Mouse (Mus musculus) CD4-positive, CD25-positive, alpha-beta regulatory T cell, adult 4 months (primary cell): ENCODE results near the gene Rap1gap2. TPM values are rescaled to one million over a fixed set of nuclear protein-coding genes. Genes with fewer than 3 reads are reported as not detected.

Experiments
- ATAC-seq: one replicate; pipeline ENCODE4 v1.8.0; 2017
- polyA plus RNA-seq, 2 experiments: library from polyadenylated mRNA; unstranded; fragments of 100-300 nt; shearing (Covaris generic); gene quantifications; one replicate each; pipeline ENCODE4 v1.2.1; 2017

Gene Rap1gap2
- polyA plus RNA-seq, 2 experiments from 2014 or later, result 1.3 to 1.9 TPM

- ATAC-seq, result no peak
These were observed 201.9 kb downstream of the Rap1gap2 start for GRCm38 (mm10) chr11:74408587-74409446.

GRCm38 (mm10) chr11:74405201-74405600 lies 205.5 kb downstream of the Rap1gap2 start:
- no peak for ATAC-seq

- no peak for ATAC-seq
These were observed 206.5 kb downstream of the Rap1gap2 start for GRCm38 (mm10) chr11:74404216-74404615.

- no peak for ATAC-seq
These were observed 208.6 kb downstream of the Rap1gap2 start for GRCm38 (mm10) chr11:74402126-74402525.

GRCm38 (mm10) chr11:74395583-74395982 lies 215.1 kb downstream of the Rap1gap2 start:
- ATAC-seq, result no peak

DNA sequence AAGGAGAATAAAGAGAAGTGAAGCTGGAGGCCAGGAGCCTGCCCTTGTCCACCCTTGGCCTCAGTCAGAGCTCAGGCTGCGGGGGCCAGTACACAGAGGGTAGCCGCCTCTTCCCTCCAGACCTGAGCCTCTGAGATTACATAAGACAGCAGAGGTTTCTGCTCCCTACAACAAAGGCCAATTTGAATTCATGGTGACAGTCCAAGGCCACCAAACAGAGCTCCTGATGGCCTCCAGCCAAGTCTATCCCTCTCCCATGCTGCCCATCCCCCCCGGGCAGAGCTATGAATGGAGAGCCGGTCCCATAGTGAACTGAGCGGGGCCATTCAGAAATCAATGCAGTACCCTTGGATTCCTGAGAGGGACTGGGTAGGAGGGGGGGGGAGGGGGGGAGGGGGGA lies 217.2 kb downstream of the Rap1gap2 start:
- no peak for ATAC-seq

GRCm38 (mm10) chr11:74392903-74393302 lies 217.8 kb downstream of the Rap1gap2 start:
- no peak for ATAC-seq

DNA sequence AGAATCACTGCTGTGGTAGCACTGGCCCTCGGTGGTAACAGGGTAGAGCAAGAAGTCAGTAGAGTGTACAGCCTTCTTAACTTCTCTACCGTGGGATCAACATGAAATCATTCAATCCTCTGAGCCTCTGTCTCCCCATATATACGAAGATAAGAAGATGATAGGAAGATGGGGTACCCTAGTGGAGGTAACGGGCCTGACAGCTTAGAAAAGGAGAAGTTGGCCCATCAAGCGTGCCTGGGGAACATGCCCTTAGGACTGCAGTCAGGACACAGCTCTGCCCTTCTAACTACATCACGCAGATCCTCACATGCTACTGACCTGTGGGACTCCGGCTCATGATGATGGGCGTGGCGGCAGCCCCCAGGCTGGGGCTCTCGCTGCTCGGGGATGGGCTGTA lies 218.8 kb downstream of the Rap1gap2 start:
- no peak for ATAC-seq

DNA sequence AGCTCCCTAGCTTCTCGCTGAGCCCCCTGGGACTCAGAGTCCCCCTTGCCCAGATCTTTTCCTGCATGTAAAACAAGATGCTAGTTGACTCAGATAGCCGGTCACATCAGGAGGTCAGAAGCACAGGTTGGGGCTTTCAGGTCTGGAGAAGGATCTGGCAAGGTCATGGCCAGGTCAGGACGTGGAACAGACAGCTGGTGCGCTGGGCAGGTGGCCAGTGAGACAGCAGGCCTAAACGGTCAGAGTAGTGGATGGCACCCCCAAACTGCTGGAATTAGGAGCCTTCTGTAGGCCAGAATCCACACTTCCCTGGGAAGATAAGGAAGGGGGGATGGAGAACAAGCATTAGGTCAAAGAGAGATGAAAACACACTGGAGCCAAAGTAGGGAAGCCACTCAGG lies 223.5 kb downstream of the Rap1gap2 start:
- ATAC-seq, result no peak

DNA sequence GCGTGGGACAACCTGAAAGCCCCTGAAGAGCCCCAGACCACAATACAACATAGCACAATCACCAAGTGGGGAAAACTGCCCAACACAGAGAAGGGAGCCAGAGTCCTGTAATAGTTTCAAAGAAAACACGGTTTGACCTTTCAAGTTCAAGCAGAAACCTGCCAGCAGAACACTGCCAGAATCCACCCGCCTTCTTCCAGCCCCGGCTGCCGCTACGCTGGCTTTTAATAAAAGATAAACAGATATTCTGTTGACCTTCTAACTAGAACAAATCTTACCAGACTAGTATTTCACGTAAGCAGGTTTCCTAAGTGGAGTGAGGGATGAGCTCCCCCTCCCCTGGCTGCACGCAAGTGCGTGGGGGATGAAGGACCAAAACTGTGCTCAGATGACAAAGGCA lies 225.0 kb downstream of the Rap1gap2 start:
- ATAC-seq, result no peak

DNA sequence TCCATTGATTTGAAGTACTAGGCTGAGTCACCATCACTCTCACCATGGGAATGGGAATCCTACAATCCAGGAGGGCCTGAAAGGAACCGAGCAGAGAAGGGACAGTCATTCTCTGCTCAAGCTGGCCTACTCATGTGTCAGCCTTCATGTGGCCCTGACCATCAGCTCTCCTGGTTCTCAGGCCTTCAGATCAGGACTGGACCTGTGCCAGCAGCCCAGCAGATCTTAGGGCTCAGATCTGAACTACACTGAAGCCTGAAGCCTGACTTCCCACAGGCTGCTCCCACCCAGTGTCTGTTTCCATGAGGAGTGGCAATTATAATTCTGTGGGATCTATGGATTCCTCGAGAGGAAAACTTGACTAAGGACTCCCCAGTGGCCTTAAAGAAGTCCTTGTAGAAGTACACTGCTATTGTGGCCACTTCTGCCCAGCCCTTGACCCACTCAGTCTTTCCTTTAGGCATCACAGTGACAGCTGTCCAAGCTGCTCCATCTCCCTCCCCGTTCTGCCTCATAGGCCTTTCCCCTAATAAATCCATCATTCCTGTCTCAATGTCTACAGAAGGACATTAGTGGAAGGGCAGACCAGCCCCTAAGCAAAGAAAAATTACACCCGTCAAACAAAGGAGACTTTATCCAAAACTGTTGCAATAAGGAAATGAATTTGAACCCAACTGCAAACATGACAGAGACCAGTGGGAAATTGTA lies 231.4 kb downstream of the Rap1gap2 start:
- no peak for ATAC-seq

DNA sequence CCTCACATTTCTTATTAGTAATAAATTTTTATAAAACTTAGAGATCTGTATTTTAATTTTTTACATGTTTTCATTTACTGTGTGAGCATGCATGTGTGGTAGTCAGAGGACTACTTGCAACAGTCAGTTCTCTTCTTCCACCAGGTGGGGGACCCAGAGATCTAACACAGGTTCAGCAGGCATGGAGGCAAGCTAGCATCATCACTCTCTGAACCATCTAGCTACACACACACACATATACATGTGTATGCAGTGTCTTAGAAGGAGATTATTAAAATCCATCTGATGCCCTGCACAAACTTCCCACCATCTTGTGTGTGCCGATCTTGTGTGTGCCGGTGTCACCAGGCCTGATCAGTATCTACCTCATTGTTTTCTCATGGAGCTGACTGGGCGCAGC lies 233.9 kb downstream of the Rap1gap2 start:
- ATAC-seq, result no peak

GRCm38 (mm10) chr11:74371393-74372100 lies 239.2 kb downstream of the Rap1gap2 start:
- no peak for ATAC-seq

DNA sequence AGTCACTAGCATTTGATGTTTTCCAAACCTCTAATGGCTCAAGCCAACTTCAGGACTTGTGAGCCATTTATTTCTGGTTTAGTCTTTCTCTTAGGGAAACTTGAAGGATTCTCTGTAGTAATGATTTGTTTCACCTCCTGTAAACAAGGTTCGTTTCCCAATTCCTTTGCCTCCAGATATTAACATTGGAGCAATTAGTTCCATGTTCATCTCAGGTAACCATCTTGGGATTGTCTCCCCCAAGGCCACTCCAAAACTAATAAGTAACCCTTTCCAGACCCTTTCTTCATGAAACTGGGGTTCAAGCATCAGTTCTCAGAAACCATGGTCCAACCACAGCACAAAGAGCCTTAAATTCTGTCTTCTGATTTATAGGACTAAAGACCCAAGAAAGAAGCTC lies 248.9 kb downstream of the Rap1gap2 start, which contains the start of gene Olfr412:
Gene Olfr412, plus strand, starts transcription at position 301 of the 400 bp plus-strand sequence.
- ATAC-seq, result no peak

- ATAC-seq, result no peak
These were observed 258.2 kb downstream of the Rap1gap2 start, which contains the start of gene Olfr411 for GRCm38 (mm10) chr11:74352550-74352949. Gene Olfr411 (minus strand): TSS chr11:74352650.

DNA sequence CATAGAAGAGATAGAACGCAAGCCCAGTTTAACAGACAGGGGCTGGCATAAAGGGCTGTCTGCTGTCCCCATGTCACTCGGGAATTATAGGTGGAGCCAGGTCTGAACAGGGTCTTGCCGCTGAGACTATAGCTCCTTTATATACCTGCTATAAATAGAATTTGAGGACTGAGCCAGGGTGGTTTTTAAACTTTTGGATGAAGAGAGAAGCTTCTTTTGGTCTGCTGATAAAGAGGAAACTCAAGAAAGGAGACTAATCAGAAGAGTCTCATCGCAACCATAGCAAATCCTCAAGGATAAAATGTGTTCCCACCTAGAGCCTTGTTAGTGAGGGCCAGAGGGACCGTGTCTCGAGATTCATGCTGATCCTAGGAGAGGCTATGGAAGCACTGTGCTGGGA lies 272.8 kb downstream of the Rap1gap2 start, which contains the start of gene Olfr410:
Gene Olfr410, minus strand, starts transcription at position 101 of the 400 bp plus-strand sequence.
- no peak for ATAC-seq

Other genes with a start within 250 kb of the Rap1gap2 start
- not detected for gene Olfr412, start 248.8 kb downstream of the Rap1gap2 start, polyA plus RNA-seq
- not detected for gene Ccdc92b, start 8.7 kb upstream of the Rap1gap2 start, polyA plus RNA-seq
- 10 to 100 TPM in 1 of 2 experiments, 1 to 10 TPM in 1; 7.8 to 12.2 TPM for gene Cluh, start 38.6 kb upstream of the Rap1gap2 start, polyA plus RNA-seq
- gene Pafah1b1, start 113.8 kb upstream of the Rap1gap2 start, polyA plus RNA-seq, result 10 to 100 TPM; 63.6 to 82.3 TPM
- 10 to 100 TPM; 29.2 to 36.8 TPM for gene Mettl16, start 159.9 kb upstream of the Rap1gap2 start, polyA plus RNA-seq
- 1 to 10 TPM; 5.1 to 5.9 TPM for gene Mnt, start 220.0 kb upstream of the Rap1gap2 start, polyA plus RNA-seq